Mouse (Mus musculus): ENCODE measurements around the gene Slx1b. TPM values are rescaled to one million over a fixed set of nuclear protein-coding genes. Genes with fewer than 3 reads are reported as not detected.
"Not testable (repeated sequence)": the region's sequence is repeated elsewhere in the genome, so short reads cannot be mapped to it uniquely, and the experiment has no call there.

Gene Slx1b
- polyA plus RNA-seq, 1 experiment from 2014 or later, result 4.8 TPM

- no peaks in the 10 kb centered on the region; the same call in 1 of the 2 replicates for H3K36me3 ChIP-seq (ENCODE audit: control insufficient read depth, insufficient read depth)
- peak; percentile 90 for ATAC-seq
- H3K9ac ChIP-seq (ENCODE audit: low read depth, low read length), result peak within 1 kb of the TSS; percentile 70
- no peaks in the 10 kb centered on the region for H3K27me3 ChIP-seq (replicated peaks; ENCODE audit: control insufficient read depth, insufficient read depth, low read length)
- TF ChIP-seq CTCF (IDR thresholded peaks at IDR 0.05; ENCODE audit: low read depth), result 0 out of 2 replicates have a peak, but pooled peaks have one; percentile 16
- H3K27ac ChIP-seq (ENCODE audit: low read depth, low read length), result peak within 1 kb of the TSS; percentile 84
- peak within 1 kb of the TSS; percentile 72 for H3K4me2 ChIP-seq (replicated peaks; ENCODE audit: low read depth)
- H3K4me1 ChIP-seq (replicated peaks; ENCODE audit: control insufficient read depth, insufficient read depth, low read length), result no peaks in the 10 kb centered on the region
- WGBS, result 1% methylated on average over 57 of the region's 57 CpGs
- H3K9me3 ChIP-seq (ENCODE audit: control insufficient read depth), result no peaks in the 10 kb centered on the region
- peak within 1 kb of the TSS; percentile 64 for H3K4me3 ChIP-seq (ENCODE audit: low read depth, low read length)
Measured at GRCm38 (mm10) chr7:126649231-126650051, 46.1 kb downstream of the Slx1b start, which contains the start of gene Sgf29. TSS of gene Sgf29 (plus strand) at chr7:126649309.

DNA sequence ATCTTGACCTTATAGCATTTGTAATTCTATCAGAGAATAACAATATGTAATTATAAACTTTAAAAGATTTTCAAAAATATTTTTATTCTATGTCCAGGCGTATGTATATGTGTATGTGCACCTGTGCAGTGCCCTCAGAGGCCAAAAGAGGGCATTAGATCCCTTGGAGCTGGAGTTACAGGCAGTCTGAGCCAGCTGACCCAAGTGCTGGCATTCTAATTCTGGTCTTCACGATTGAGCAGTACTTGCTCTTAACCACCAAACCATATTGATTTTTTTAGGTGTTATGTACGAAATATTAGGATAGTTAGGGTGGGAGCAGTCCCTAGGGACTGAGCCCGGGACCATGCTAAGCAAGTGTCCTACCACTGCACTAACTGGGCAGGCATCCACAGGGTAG lies 47.1 kb downstream of the Slx1b start:
- WGBS, result 76% methylated on average over 4 of the region's 4 CpGs

DNA sequence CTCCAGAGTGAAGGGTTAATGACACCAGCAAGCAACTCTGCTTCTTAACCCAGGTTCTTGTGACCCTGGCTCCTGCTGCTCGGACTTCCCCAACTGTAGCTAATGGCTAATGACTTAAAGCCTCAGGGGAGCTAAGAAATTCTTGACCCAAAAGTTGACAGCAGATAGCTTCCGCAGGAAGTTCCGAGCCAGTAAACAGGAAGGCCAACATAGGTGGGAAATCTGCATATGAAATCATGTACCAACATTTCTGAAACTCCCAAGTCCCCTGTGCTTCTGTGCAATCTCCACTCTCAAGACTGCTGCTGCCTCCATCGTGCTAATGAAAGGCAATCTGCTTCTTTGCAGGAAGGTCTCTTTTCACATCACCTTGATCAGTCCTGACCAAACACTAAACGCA lies 49.9 kb downstream of the Slx1b start:
- H3K4me3 ChIP-seq (ENCODE audit: low read depth, low read length), result no peak overlapping the region
- 68% methylated on average over 5 of the region's 5 CpGs for WGBS
- H3K9me3 ChIP-seq (ENCODE audit: control insufficient read depth), result no peaks in the 10 kb centered on the region
- H3K9ac ChIP-seq (ENCODE audit: low read depth, low read length), result no peak overlapping the region
- peak overlapping the region; percentile 8; the same call in 1 of the 2 replicates for H3K27ac ChIP-seq (ENCODE audit: low read depth, low read length)
- H3K4me2 ChIP-seq (replicated peaks; ENCODE audit: low read depth), result no peak overlapping the region
- no peak for ATAC-seq
- H3K27me3 ChIP-seq (replicated peaks; ENCODE audit: control insufficient read depth, insufficient read depth, low read length), result no peaks in the 10 kb centered on the region
- H3K36me3 ChIP-seq (ENCODE audit: control insufficient read depth, insufficient read depth), result no peaks in the 10 kb centered on the region
- no peak for TF ChIP-seq CTCF (IDR thresholded peaks at IDR 0.05; ENCODE audit: low read depth)
- H3K4me1 ChIP-seq (replicated peaks; ENCODE audit: control insufficient read depth, insufficient read depth, low read length), result no peaks in the 10 kb centered on the region

More for the DNA sequence above, 47.1 kb downstream of the Slx1b start:
- no peak for ATAC-seq
- Histone ChIP-seq H3K36me3 (ENCODE audit: control insufficient read depth, insufficient read depth) (no peaks in the 10 kb centered on the region), H3K9ac (ENCODE audit: low read depth, low read length) (no peak overlapping the region), H3K27ac (ENCODE audit: low read depth, low read length) (no peak overlapping the region), H3K4me1 (replicated peaks; ENCODE audit: control insufficient read depth, insufficient read depth, low read length) (no peaks in the 10 kb centered on the region), H3K9me3 (ENCODE audit: control insufficient read depth) (no peaks in the 10 kb centered on the region), H3K4me2 (replicated peaks; ENCODE audit: low read depth) (peak overlapping the region; percentile 72; the same call in 1 of the 2 replicates), H3K27me3 (replicated peaks; ENCODE audit: control insufficient read depth, insufficient read depth, low read length) (no peaks in the 10 kb centered on the region), H3K4me3 (ENCODE audit: low read depth, low read length) (no peak overlapping the region)
- peak; percentile 46 for TF ChIP-seq CTCF (IDR thresholded peaks at IDR 0.05; ENCODE audit: low read depth)

DNA sequence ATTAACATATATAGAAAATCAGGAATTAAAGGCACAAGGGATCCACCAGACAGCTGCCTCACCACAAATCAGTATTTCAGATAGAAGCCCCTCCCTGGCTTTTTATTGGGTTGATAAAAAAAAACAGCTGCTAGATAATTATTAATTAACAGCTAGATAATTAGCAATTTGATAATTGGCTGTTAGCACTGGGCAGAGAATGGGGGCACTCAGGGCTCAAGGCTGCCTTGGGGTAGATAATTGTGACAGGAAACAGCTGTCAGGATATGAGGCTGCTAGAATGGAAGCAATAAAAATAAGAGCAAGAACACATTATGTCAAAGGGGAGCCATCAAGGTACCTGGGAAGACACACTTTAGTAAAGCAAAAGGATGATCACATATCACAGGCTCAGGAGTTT lies 50.7 kb downstream of the Slx1b start:
- no peak for TF ChIP-seq CTCF (IDR thresholded peaks at IDR 0.05; ENCODE audit: low read depth)
- no peaks in the 10 kb centered on the region for H3K27me3 ChIP-seq (replicated peaks; ENCODE audit: control insufficient read depth, insufficient read depth, low read length)
- H3K4me1 ChIP-seq (replicated peaks; ENCODE audit: control insufficient read depth, insufficient read depth, low read length), result no peaks in the 10 kb centered on the region
- H3K4me2 ChIP-seq (replicated peaks; ENCODE audit: low read depth), result no peak overlapping the region
- H3K27ac ChIP-seq (ENCODE audit: low read depth, low read length), result no peak overlapping the region
- ATAC-seq, result no peak
- no peaks in the 10 kb centered on the region for H3K9me3 ChIP-seq (ENCODE audit: control insufficient read depth)
- H3K36me3 ChIP-seq (ENCODE audit: control insufficient read depth, insufficient read depth), result no peaks in the 10 kb centered on the region
- H3K4me3 ChIP-seq (ENCODE audit: low read depth, low read length), result no peak overlapping the region
- H3K9ac ChIP-seq (ENCODE audit: low read depth, low read length), result no peak overlapping the region

DNA sequence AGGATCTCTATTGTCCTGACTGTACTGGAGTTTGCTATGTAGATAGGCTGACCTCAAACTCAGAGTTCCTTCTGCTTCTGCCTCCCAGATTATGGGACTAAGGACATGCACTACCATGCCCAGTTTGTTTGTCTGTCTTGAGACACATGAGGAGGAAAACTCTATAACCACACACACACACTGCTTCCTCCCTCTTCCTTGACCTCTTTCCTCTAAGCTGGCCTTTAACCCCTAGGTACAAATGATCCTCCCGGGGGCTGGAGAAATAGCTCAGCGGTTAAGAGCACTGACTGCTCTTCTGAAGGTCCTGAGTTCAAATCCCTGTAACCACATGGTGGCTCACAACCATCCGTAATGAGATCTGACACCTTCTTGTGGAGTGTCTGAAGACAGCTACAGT lies 51.2 kb downstream of the Slx1b start:
- Histone ChIP-seq H3K36me3 (ENCODE audit: control insufficient read depth, insufficient read depth) (no peaks in the 10 kb centered on the region), H3K27ac (ENCODE audit: low read depth, low read length) (no peak overlapping the region), H3K9ac (ENCODE audit: low read depth, low read length) (no peak overlapping the region), H3K9me3 (ENCODE audit: control insufficient read depth) (no peaks in the 10 kb centered on the region), H3K4me2 (replicated peaks; ENCODE audit: low read depth) (no peak overlapping the region), H3K4me1 (replicated peaks; ENCODE audit: control insufficient read depth, insufficient read depth, low read length) (no peaks in the 10 kb centered on the region), H3K27me3 (replicated peaks; ENCODE audit: control insufficient read depth, insufficient read depth, low read length) (no peaks in the 10 kb centered on the region), H3K4me3 (ENCODE audit: low read depth, low read length) (no peak overlapping the region)
- TF ChIP-seq CTCF (IDR thresholded peaks at IDR 0.05; ENCODE audit: low read depth), result no peak
- WGBS, result 55% methylated on average over 3 of the region's 3 CpGs
- no peak for ATAC-seq

DNA sequence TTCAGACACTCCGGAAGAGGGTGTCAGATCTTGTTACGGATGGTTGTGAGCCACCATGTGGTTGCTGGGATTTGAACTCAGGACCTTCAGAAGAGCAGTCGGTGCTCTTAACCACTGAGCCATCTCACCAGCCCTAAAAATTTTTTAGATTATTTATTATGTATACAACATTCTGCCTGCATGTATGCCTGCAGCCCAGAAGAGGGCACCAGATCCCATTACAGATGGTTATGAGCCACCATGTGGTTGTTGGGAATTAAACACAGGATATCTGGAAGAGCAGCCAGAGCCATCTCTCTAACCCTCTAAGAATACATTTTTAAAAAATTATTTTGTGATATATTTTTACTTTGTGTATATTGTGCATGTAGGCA lies 52.4 kb downstream of the Slx1b start:
- H3K9me3 ChIP-seq (ENCODE audit: control insufficient read depth); H3K4me2 ChIP-seq (replicated peaks; ENCODE audit: low read depth); H3K4me3 ChIP-seq (ENCODE audit: low read depth, low read length); H3K4me1 ChIP-seq (replicated peaks; ENCODE audit: control insufficient read depth, insufficient read depth, low read length); H3K27ac ChIP-seq (ENCODE audit: low read depth, low read length); H3K27me3 ChIP-seq (replicated peaks; ENCODE audit: control insufficient read depth, insufficient read depth, low read length); H3K9ac ChIP-seq (ENCODE audit: low read depth, low read length); H3K36me3 ChIP-seq (ENCODE audit: control insufficient read depth, insufficient read depth): not testable (repeated sequence)
- peak; percentile 46 for ATAC-seq
- TF ChIP-seq CTCF (IDR thresholded peaks at IDR 0.05; ENCODE audit: low read depth), result peak; percentile 84
- WGBS, result 55% methylated on average over 2 of the region's 3 CpGs
